27 mouse cellular contexts compared by ENCODE assay signal in the genomic region with DNA sequence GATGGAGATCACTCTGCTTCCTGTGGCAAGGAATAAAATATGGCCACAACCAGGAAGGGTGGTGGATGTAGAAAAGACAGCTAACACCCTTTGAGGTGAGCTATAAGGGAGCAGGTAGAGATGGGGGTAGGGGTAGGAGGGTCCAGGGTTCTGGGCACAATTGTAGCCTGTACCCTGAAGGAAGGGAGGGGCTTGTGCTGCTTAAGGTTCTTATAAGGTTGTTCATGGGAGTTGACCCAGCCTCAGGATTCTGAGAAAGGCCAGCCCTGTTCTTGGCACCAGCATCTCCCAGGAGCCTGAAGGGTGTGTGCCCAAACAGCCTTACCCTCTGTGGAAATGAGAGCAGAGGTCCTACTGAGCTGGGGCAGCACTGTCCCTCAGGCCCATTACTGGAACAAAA. TPM values are rescaled to one million over a fixed set of nuclear protein-coding genes. Genes with fewer than 3 reads are reported as not detected.
DNase-seq lines count a peak whose midpoint lies in the region; ATAC-seq and TF ChIP-seq lines count a peak whose summit lies in the region.
"Had no signal": no experiment of that assay in that cellular context is flagged by ENCODE, and none has a peak within 500 bp of the region (broad histone marks: within the 10 kb centered on the region; RNA-seq: fewer than 3 reads in every experiment).

No protein-coding gene starts in this region.

- no peaks in the 10 kb centered on the region for H3K9me3 ChIP-seq in liver, embryonic 12.5 days (replicated peaks)
- H3K9me3 ChIP-seq in liver, postnatal 0 days (ENCODE audit: low read length), result no peaks in the 10 kb centered on the region
- H3K9me3 ChIP-seq in MEL (replicated peaks; ENCODE audit: insufficient read depth, low read length), result no peaks in the 10 kb centered on the region
- H3K9me3 ChIP-seq: forebrain, embryonic 13.5 days; heart, embryonic 13.5 days; hindbrain, embryonic 10.5 days; hindbrain, embryonic 15.5 days; limb, embryonic 10.5 days; limb, embryonic 15.5 days; neural tube, embryonic 12.5 days had no signal

- peak; percentile 47 to 73; a peak in 3 of 4 replicates for TF ChIP-seq POLR2A in MEL (IDR thresholded peaks at IDR 0.05; ENCODE audit: control insufficient read depth in 1 of 2, insufficient read depth in 1 of 2, low read depth in 1 of 2, low read length in 2 of 2, poor library complexity in 1 of 2)

- DNase-seq in adrenal gland, postnatal 14 days, result peak; percentile 67
- DNase-seq in adrenal gland, postnatal 36 days, result no peak
- DNase-seq in liver, postnatal 0 days, result no peak
- peak; percentile 61 for DNase-seq in MEL (ENCODE audit: low read depth, low spot score)
- DNase-seq in lung, postnatal 25 days (ENCODE audit: low spot score), result no peak
- DNase-seq: cerebellum, adult 2 months; cerebellum, postnatal 14 days; gastrocnemius, postnatal 14 days; heart, postnatal 10 days; kidney, adult 11 months; kidney, postnatal 14 days; layer of hippocampus, adult 9-11 months; lung, adult 2 months; lung, postnatal 10 days; midbrain, embryonic 14.5 days; right cerebral cortex, postnatal 14 days had no signal

- peaks cover 25% of the 10 kb centered on the region for H3K79me2 ChIP-seq in MEL (ENCODE audit: control insufficient read depth, insufficient read depth, low read length, poor library complexity)

- no peak overlapping the region for H3K4me2 ChIP-seq in liver, embryonic 12.5 days
- H3K4me2 ChIP-seq in liver, postnatal 0 days (ENCODE audit: low read depth, low read length), result no peak overlapping the region
- H3K4me2 ChIP-seq: forebrain, embryonic 13.5 days; heart, embryonic 13.5 days; hindbrain, embryonic 15.5 days; limb, embryonic 15.5 days; neural tube, embryonic 12.5 days had no signal

- H3K36me3 ChIP-seq in liver, embryonic 12.5 days, result peaks cover 44% of the 10 kb centered on the region
- peaks cover 19% of the 10 kb centered on the region for H3K36me3 ChIP-seq in liver, postnatal 0 days (replicated peaks; ENCODE audit: insufficient read depth, low read length)
- peaks cover 15 to 19% of the 10 kb centered on the region in 2 experiments for H3K36me3 ChIP-seq in MEL (ENCODE audit: control insufficient read depth in 1 of 2, insufficient read depth in 2 of 2, low read length in 2 of 2)

- no peak for ATAC-seq in liver, embryonic 12.5 days
- no peak for ATAC-seq in liver, postnatal 0 days
- ATAC-seq in erythroblast, adult 5-6 weeks (replicated peaks; ENCODE audit: low FRiP score, poor library complexity, severe bottlenecking), result no peak
- ATAC-seq: forebrain, embryonic 13.5 days; inflammation-experienced regulatory T-cells, adult 6 months had no signal

- H3K4me3 ChIP-seq in liver, embryonic 12.5 days, result no peak overlapping the region
- H3K4me3 ChIP-seq in liver, postnatal 0 days (ENCODE audit: low read depth, low read length), result no peak overlapping the region
- H3K4me3 ChIP-seq in MEL (ENCODE audit: control insufficient read depth in 1 of 2, insufficient read depth in 1 of 2, low read depth in 2 of 2, low read length in 2 of 2), result no peak overlapping the region
- H3K4me3 ChIP-seq in brown adipose tissue, adult 24 weeks (ENCODE audit: insufficient read depth, low read depth, low read length), result no peak overlapping the region
- H3K4me3 ChIP-seq: forebrain, embryonic 13.5 days; heart, embryonic 13.5 days; hindbrain, embryonic 10.5 days; hindbrain, embryonic 15.5 days; limb, embryonic 10.5 days; limb, embryonic 15.5 days; neural tube, embryonic 12.5 days had no signal

- H3K9ac ChIP-seq in liver, embryonic 12.5 days, result no peak overlapping the region
- H3K9ac ChIP-seq in liver, postnatal 0 days (replicated peaks), result no peak overlapping the region; the same call in 1 of the 2 replicates
- no peak overlapping the region for H3K9ac ChIP-seq in MEL (ENCODE audit: control insufficient read depth, low read depth, low read length, poor library complexity, severe bottlenecking)
- H3K9ac ChIP-seq: forebrain, embryonic 13.5 days; heart, embryonic 13.5 days; hindbrain, embryonic 15.5 days; limb, embryonic 15.5 days; neural tube, embryonic 12.5 days had no signal

- no peak for TF ChIP-seq CTCF in liver, postnatal 0 days (IDR thresholded peaks at IDR 0.05; ENCODE audit: low read depth)
- TF ChIP-seq CTCF in MEL (IDR thresholded peaks at IDR 0.05 in 2 of 3, conservative IDR thresholded peaks at IDR 0.05 in 1 of 3; ENCODE audit: control insufficient read depth in 1 of 3, insufficient read depth in 1 of 3, low read depth in 2 of 3, low read length in 3 of 3, poor library complexity in 1 of 3, severe bottlenecking in 1 of 3), result no peak

- TF ChIP-seq RAD21 in MEL (IDR thresholded peaks at IDR 0.05; ENCODE audit: low read depth, low read length), result no peak

- peak overlapping the region; percentile 55 for H3K27ac ChIP-seq in liver, embryonic 12.5 days
- no peak overlapping the region for H3K27ac ChIP-seq in liver, postnatal 0 days (ENCODE audit: low read depth)
- no peak overlapping the region for H3K27ac ChIP-seq in MEL (ENCODE audit: control insufficient read depth, low read depth, low read length)
- H3K27ac ChIP-seq in brown adipose tissue, adult 24 weeks (replicated peaks; ENCODE audit: low read depth, low read length), result peak overlapping the region; percentile 78
- H3K27ac ChIP-seq: forebrain, embryonic 13.5 days; heart, embryonic 13.5 days; hindbrain, embryonic 10.5 days; hindbrain, embryonic 15.5 days; limb, embryonic 10.5 days; limb, embryonic 15.5 days; neural tube, embryonic 12.5 days had no signal

- no peaks in the 10 kb centered on the region for H3K27me3 ChIP-seq in liver, embryonic 12.5 days (replicated peaks)
- H3K27me3 ChIP-seq in liver, postnatal 0 days (ENCODE audit: insufficient read depth, low read length), result no peaks in the 10 kb centered on the region
- no peaks in the 10 kb centered on the region for H3K27me3 ChIP-seq in MEL (ENCODE audit: control insufficient read depth in 1 of 2, insufficient read depth in 2 of 2, low read length in 2 of 2)
- H3K27me3 ChIP-seq: heart, embryonic 13.5 days; hindbrain, embryonic 15.5 days; limb, embryonic 15.5 days; neural tube, embryonic 12.5 days had no signal

- TF ChIP-seq EP300 in liver, postnatal 0 days (IDR thresholded peaks at IDR 0.05; ENCODE audit: low read depth), result no peak
- no peak for TF ChIP-seq EP300 in MEL (IDR thresholded peaks at IDR 0.05; ENCODE audit: low read depth in 1 of 2, low read length in 2 of 2)

- H3K4me1 ChIP-seq in liver, embryonic 12.5 days, result peaks cover 66% of the 10 kb centered on the region
- H3K4me1 ChIP-seq in liver, postnatal 0 days (ENCODE audit: insufficient read depth), result peaks cover 25% of the 10 kb centered on the region
- peaks cover 0 to 26% of the 10 kb centered on the region in 2 experiments; a peak in 2 of 4 replicates for H3K4me1 ChIP-seq in MEL (ENCODE audit: control insufficient read depth in 1 of 2, insufficient read depth in 2 of 2, low read length in 2 of 2)
- H3K4me1 ChIP-seq in brown adipose tissue, adult 24 weeks (ENCODE audit: control insufficient read depth, insufficient read depth, insufficient read length, low read length), result peaks cover 5% of the 10 kb centered on the region

RNA-seq across cellular contexts. Expression of gene Pnpla2, which starts 3.1 kb away (rescaled TPM):
- total RNA-seq in adrenal gland, postnatal 14 days (2021), result 1,289 and 1,648 TPM in 2 replicates
- total RNA-seq in adrenal gland, postnatal 36 days (2021), result 100 to 1,000 TPM; 875 to 879 TPM
- polyA plus RNA-seq in liver, embryonic 12.5 days (2016; fragmentation: Nextera tagmentation; extraction: Ambion mirVana), result 16.6 and 17.8 TPM in 2 replicates
- 47.1 and 51.3 TPM in 2 replicates for polyA plus RNA-seq in liver, postnatal 0 days (2015; fragmentation: Nextera tagmentation; extraction: Ambion mirVana)
- 8.3 and 9.9 TPM in 2 replicates for total RNA-seq in MEL (2012; rRNA removed)
- polyA plus RNA-seq in MEL (2012; ENCODE audit: insufficient read depth in 1 of 2, insufficient read length in 2 of 2, low read depth in 1 of 2, low replicate concordance in 2 of 2, missing spikeins in 1 of 2), result 10 to 100 TPM in 1 of 2 experiments, not detected in 1; 38.6 TPM
- polyA plus RNA-seq in brown adipose tissue, adult 24 weeks (2012; ENCODE audit: insufficient read depth, insufficient read length, missing spikeins), result 2,152 and 2,404 TPM in 2 replicates
- 10.0 and 11.3 TPM in 2 replicates for total RNA-seq in erythroblast, adult 5-6 weeks (2015; ENCODE audit: low replicate concordance)
- 5.9 and 6.0 TPM in 2 replicates for total RNA-seq in erythroblast, adult 5-6 weeks (2017; ENCODE audit: low replicate concordance)

RNA-seq across cellular contexts. Expression of gene Rplp2, which starts 4.8 kb away (rescaled TPM):
- 908 and 1,128 TPM in 2 replicates for total RNA-seq in adrenal gland, postnatal 14 days (2021)
- total RNA-seq in adrenal gland, postnatal 36 days (2021), result 1,000 to 10,000 TPM; 1,094 to 1,114 TPM
- polyA plus RNA-seq in liver, embryonic 12.5 days (2016; fragmentation: Nextera tagmentation; extraction: Ambion mirVana), result 1,288 and 1,344 TPM in 2 replicates
- 861 and 865 TPM in 2 replicates for polyA plus RNA-seq in liver, postnatal 0 days (2015; fragmentation: Nextera tagmentation; extraction: Ambion mirVana)
- total RNA-seq in MEL (2012; rRNA removed), result 3,188 and 3,690 TPM in 2 replicates
- polyA plus RNA-seq in MEL (2012; ENCODE audit: insufficient read depth in 1 of 2, insufficient read length in 2 of 2, low read depth in 1 of 2, low replicate concordance in 2 of 2, missing spikeins in 1 of 2), result 1,000 to 10,000 TPM in 1 of 2 experiments, not detected in 1; 3,503 TPM
- 1,680 and 2,099 TPM in 2 replicates for polyA plus RNA-seq in brown adipose tissue, adult 24 weeks (2012; ENCODE audit: insufficient read depth, insufficient read length, missing spikeins)
- total RNA-seq in erythroblast, adult 5-6 weeks (2015; ENCODE audit: low replicate concordance), result 661 and 730 TPM in 2 replicates
- 791 and 1,714 TPM in 2 replicates for total RNA-seq in erythroblast, adult 5-6 weeks (2017; ENCODE audit: low replicate concordance)

RNA-seq across cellular contexts. Expression of gene Pidd1, which starts 8.1 kb away (rescaled TPM):
- 3.5 and 5.9 TPM in 2 replicates for total RNA-seq in adrenal gland, postnatal 14 days (2021)
- total RNA-seq in adrenal gland, postnatal 36 days (2021), result 1 to 10 TPM; 1.5 to 2.3 TPM
- 17.3 and 17.7 TPM in 2 replicates for polyA plus RNA-seq in liver, embryonic 12.5 days (2016; fragmentation: Nextera tagmentation; extraction: Ambion mirVana)
- 3.6 and 4.3 TPM in 2 replicates for polyA plus RNA-seq in liver, postnatal 0 days (2015; fragmentation: Nextera tagmentation; extraction: Ambion mirVana)
- total RNA-seq in MEL (2012; rRNA removed), result 5.0 and 6.4 TPM in 2 replicates
- polyA plus RNA-seq in MEL (2012; ENCODE audit: insufficient read depth in 1 of 2, insufficient read length in 2 of 2, low read depth in 1 of 2, low replicate concordance in 2 of 2, missing spikeins in 1 of 2), result 10 to 100 TPM in 1 of 2 experiments, not detected in 1; 27.2 TPM
- 0.58 and 0.75 TPM in 2 replicates for polyA plus RNA-seq in brown adipose tissue, adult 24 weeks (2012; ENCODE audit: insufficient read depth, insufficient read length, missing spikeins)
- 12.7 and 17.9 TPM in 2 replicates for total RNA-seq in erythroblast, adult 5-6 weeks (2015; ENCODE audit: low replicate concordance)
- 7.3 and 9.8 TPM in 2 replicates for total RNA-seq in erythroblast, adult 5-6 weeks (2017; ENCODE audit: low replicate concordance)

RNA-seq across cellular contexts. Expression of gene Cracr2b, which starts 9.0 kb away (rescaled TPM):
- total RNA-seq in adrenal gland, postnatal 14 days (2021), result 14.2 and 23.2 TPM in 2 replicates
- total RNA-seq in adrenal gland, postnatal 36 days (2021), result 10 to 100 TPM in 1 of 2 experiments, 1 to 10 TPM in 1; 9.5 to 13.1 TPM
- polyA plus RNA-seq in liver, embryonic 12.5 days (2016; fragmentation: Nextera tagmentation; extraction: Ambion mirVana), result 3.7 and 5.8 TPM in 2 replicates
- 6.3 and 7.3 TPM in 2 replicates for polyA plus RNA-seq in liver, postnatal 0 days (2015; fragmentation: Nextera tagmentation; extraction: Ambion mirVana)
- total RNA-seq in MEL (2012; rRNA removed), result 0.59 and 0.73 TPM in 2 replicates
- 1 to 10 TPM in 1 of 2 experiments, not detected in 1; 6.9 TPM for polyA plus RNA-seq in MEL (2012; ENCODE audit: insufficient read depth in 1 of 2, insufficient read length in 2 of 2, low read depth in 1 of 2, low replicate concordance in 2 of 2, missing spikeins in 1 of 2)
- polyA plus RNA-seq in brown adipose tissue, adult 24 weeks (2012; ENCODE audit: insufficient read depth, insufficient read length, missing spikeins), result 9.8 and 11.8 TPM in 2 replicates
- 0.77 TPM in 1 of 2 replicates, not detected in the other for total RNA-seq in erythroblast, adult 5-6 weeks (2015; ENCODE audit: low replicate concordance)
- total RNA-seq in erythroblast, adult 5-6 weeks (2017; ENCODE audit: low replicate concordance), result 3.2 TPM in 1 of 2 replicates, not detected in the other
- polyA plus RNA-seq: inflammation-experienced regulatory T-cells, adult 6 months had no signal

RNA-seq across cellular contexts. Expression of gene Slc25a22, which starts 14.2 kb away (rescaled TPM):
- total RNA-seq in adrenal gland, postnatal 14 days (2021), result 87.0 and 91.0 TPM in 2 replicates
- total RNA-seq in adrenal gland, postnatal 36 days (2021), result 100 to 1,000 TPM; 110 to 120 TPM
- polyA plus RNA-seq in liver, embryonic 12.5 days (2016; fragmentation: Nextera tagmentation; extraction: Ambion mirVana), result 26.0 and 27.1 TPM in 2 replicates
- polyA plus RNA-seq in liver, postnatal 0 days (2015; fragmentation: Nextera tagmentation; extraction: Ambion mirVana), result 38.4 and 41.6 TPM in 2 replicates
- 17.7 and 23.8 TPM in 2 replicates for total RNA-seq in MEL (2012; rRNA removed)
- polyA plus RNA-seq in MEL (2012; ENCODE audit: insufficient read depth in 1 of 2, insufficient read length in 2 of 2, low read depth in 1 of 2, low replicate concordance in 2 of 2, missing spikeins in 1 of 2), result 10 to 100 TPM in 1 of 2 experiments, not detected in 1; 46.0 TPM
- 79.8 and 96.8 TPM in 2 replicates for polyA plus RNA-seq in brown adipose tissue, adult 24 weeks (2012; ENCODE audit: insufficient read depth, insufficient read length, missing spikeins)
- 8.2 and 11.7 TPM in 2 replicates for total RNA-seq in erythroblast, adult 5-6 weeks (2015; ENCODE audit: low replicate concordance)
- 3.2 and 10.0 TPM in 2 replicates for total RNA-seq in erythroblast, adult 5-6 weeks (2017; ENCODE audit: low replicate concordance)

Comparison
In these comparisons a context has a peak if more than half of its experiments do, and no peak if none do; other contexts are left out.
1. DNase-seq: peak in adrenal gland, postnatal 14 days (single experiment) and MEL (single experiment); none in adrenal gland, postnatal 36 days (0 of 2), liver, postnatal 0 days (single experiment) and lung, postnatal 25 days (single experiment).
2. H3K27ac ChIP-seq: peak in liver, embryonic 12.5 days (single experiment) and brown adipose tissue, adult 24 weeks (single experiment); none in liver, postnatal 0 days (single experiment) and MEL (single experiment).
3. RNA of gene Pnpla2, which starts 3.1 kb away (total RNA-seq): 1,289 to 1,648 TPM in adrenal gland, postnatal 14 days and 875 to 879 TPM in adrenal gland, postnatal 36 days; 5.9 to 11.3 TPM in erythroblast, adult 5-6 weeks and 8.3 to 9.9 TPM in MEL; every median in the first group is over 10 times any median in the second.